Mouse (Mus musculus) urinary bladder, postnatal 10 days (tissue): Measurements from ENCODE around the gene Dmrt2.

Source experiments
- DNase-seq: peaks from one replicate; pipeline ENCODE4 v3.0.0; 2022; ENCODE audit warnings: low spot score

The Dmrt2 gene

GRCm38 (mm10) chr19:25675866-25676440, 3.7 kb downstream of the Dmrt2 start:
- no peak for DNase-seq

GRCm38 (mm10) chr19:25698850-25699249, 26.6 kb downstream of the Dmrt2 start:
- no peak for DNase-seq

- DNase-seq, result no peak
Measured at GRCm38 (mm10) chr19:25713382-25713781, 41.2 kb downstream of the Dmrt2 start.

GRCm38 (mm10) chr19:25714927-25715326, 42.7 kb downstream of the Dmrt2 start:
- no peak for DNase-seq

DNA sequence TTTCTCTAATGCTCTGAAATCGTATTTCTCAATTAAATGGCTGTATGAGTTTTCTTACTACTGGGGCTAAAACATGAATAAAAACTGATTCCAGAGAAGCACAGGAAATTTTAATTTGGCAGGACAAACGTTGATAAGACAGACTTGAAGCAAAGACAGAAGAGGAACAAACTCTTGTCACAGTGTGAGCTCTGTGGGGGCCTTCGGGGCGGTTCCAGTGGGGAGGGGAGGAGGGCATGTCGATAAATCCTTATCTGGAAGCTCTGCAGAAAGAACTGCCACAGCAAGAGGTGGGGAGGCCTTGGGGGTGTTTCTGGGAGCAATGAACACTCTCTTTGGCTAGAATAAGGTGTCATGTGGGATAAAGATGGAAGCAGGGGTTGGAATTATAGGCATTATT, 50.4 kb downstream of the Dmrt2 start:
- no peak for DNase-seq
